Mouse (Mus musculus) forelimb bud, embryonic 11.5 days (tissue): ENCODE measurements at regions not wholly inside any gene's neighbourhood (a gene's known extent, or its start where the extent isn't known, plus 50 kb on each side); places are given as distances from the start of the nearest gene placed in this dataset.
"Not testable (repeated sequence)": the region's sequence is repeated elsewhere in the genome, so short reads cannot be mapped to it uniquely, and the experiment has no call there.

Experiments
- DNase-seq: peaks from one replicate; pipeline ENCODE4 v3.0.0-alpha.2; 2012; ENCODE audit warnings: low read depth, low spot score

DNA sequence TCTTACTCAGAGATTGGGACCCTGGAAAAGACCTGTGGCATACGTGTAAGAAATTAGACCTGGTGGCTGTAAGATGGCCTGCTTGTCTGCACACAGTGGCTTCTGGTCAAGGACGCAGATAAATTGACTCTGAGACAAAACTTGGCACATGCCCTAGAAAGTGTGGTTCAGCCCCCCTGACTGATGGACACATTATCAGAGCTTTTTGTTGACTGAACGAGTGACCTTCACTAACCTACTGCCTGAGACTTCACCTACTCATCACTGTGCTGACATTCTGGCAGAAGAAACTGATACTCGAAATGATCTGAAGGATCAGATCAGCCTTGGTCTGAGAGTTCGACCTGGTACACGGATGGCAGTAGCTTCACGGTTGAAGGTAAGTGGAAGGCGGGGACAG lies 330.9 kb upstream of the B430218F22Rik start:
- DNase-seq = not testable (repeated sequence)

GRCm38 (mm10) chr13:118065518-118065917 lies 320.9 kb upstream of the B430218F22Rik start:
- DNase-seq = no peak

GRCm38 (mm10) chr13:118068038-118068437 lies 318.4 kb upstream of the B430218F22Rik start:
- peak; percentile 69 for DNase-seq

DNA sequence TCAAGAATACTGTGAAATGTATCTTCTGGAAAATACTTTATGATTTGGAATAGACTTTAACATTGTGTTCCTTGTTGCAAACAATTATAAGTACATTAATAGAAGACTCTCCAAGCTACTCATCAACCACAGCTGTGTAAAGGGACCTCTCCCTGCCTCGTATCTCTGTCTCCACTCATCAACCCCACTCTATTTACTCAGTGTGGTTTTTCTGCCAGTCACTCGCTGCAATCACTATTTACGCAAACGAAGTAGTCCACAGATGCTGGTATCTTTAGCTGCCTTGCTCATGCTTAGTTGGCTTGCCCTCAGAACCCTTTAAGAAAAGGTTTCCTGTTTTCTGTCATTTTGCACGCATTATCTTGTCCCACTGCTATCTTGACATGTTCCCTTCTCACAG lies 300.1 kb upstream of the B430218F22Rik start:
- DNase-seq = no peak

DNA sequence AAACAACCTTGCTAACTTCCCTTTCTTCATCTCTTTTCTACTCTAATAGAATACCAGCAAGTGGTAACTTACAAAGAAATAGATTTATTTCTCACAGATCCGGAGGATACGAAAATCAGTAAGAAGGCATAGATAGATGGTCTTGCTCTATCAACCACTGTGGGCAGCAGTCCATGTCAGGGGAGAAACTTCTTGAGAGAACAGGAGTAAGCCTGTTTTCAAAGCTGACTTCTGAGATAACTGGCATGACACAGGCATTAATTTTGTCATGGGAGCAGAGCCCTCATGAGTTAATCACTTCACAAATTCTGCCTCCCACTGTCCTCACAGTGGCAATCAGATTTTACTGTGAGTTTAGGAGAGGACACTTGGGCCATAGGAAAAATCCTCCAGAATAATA lies 299.5 kb upstream of the B430218F22Rik start:
- no peak for DNase-seq

GRCm38 (mm10) chr13:118088100-118088499 lies 298.3 kb upstream of the B430218F22Rik start:
- no peak for DNase-seq

DNA sequence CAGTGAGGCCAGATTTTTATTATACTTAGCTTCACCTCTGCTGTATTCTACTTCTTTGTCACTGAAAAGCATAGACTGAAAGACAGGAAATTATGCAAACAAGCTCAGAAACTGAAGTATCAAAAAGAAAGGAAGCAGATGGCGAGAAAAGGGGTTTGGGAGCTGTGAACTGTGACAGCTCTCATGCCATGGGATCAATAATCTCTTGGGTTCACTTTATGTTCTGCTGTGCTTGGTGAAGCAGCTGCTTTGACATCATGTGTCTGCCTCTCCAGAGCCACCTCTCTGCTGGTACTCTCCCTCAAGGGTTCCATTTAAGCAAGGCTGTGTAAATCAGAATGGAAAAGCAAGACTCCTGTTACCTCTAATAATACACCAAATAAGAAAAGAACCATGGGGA lies 291.3 kb upstream of the B430218F22Rik start:
- no peak for DNase-seq
